Mouse (Mus musculus) layer of hippocampus, adult 2 months (tissue): Measurements from ENCODE around the gene Ccser2. TPM values are rescaled to one million over a fixed set of nuclear protein-coding genes. Genes with fewer than 3 reads are reported as not detected.

ENCODE experiments used
- DNase-seq, 2 experiments: peaks; one replicate each; pipeline ENCODE4 v3.0.0; 2022; ENCODE audit warnings: low spot score in 2 of 2
- H3K27ac ChIP-seq: fragments of 200-600 bp; 2 replicates; pipeline ENCODE4 v1.8.1; 2022
- H3K4me3 ChIP-seq: fragments of 200-600 bp; 2 replicates; pipeline ENCODE4 v1.8.1; 2022; ENCODE audit warnings: mild to moderate bottlenecking
- CTCF ChIP-seq: fragments of 200-600 bp; conservative IDR thresholded peaks from 2 replicates; pipeline ENCODE4 v1.8.1; 2022; ENCODE audit warnings: antibody characterized with exemption, mild to moderate bottlenecking, moderate library complexity
- total RNA-seq, 2 experiments: library from RNA; stranded (reverse); gene quantifications; 2 replicates each; pipeline ENCODE4 v1.2.3; 2021

Gene Ccser2
- total RNA-seq, 2 experiments from 2014 or later, result 78.3 to 88.0 TPM

DNA sequence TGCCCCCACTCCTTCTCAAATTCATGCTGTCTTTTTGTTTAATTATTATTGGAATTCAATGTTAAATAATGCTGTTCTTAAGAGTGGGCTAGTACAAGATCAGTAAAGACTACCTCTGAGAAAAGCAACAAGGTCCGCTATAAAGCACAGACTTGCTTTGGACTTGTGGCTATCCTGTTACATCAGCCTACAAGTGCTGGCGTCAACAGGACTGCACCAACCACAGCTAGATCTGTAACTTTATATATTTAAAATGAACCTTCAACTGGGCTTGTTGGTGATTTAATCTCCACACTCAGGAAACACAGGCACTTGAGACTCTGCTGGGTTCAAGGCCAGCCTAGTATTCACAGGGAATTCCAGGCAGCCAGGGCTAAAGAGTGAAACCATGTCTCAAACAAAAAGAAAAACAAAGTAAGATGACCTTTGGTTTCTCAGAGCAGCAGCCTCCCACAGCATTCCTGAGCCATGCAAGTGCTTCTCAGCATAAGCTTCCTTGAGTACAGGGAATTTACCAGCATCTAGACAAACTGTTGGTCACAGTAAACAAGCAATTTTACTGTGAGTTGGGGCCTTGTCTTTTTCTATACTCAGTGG lies 75.7 kb downstream of the Ccser2 start:
- Histone ChIP-seq H3K4me3 (no peak overlapping the region), H3K27ac (no peak overlapping the region; the same call in 1 of the 2 replicates)
- DNase-seq, result no peak
- no peak for TF ChIP-seq CTCF

DNA sequence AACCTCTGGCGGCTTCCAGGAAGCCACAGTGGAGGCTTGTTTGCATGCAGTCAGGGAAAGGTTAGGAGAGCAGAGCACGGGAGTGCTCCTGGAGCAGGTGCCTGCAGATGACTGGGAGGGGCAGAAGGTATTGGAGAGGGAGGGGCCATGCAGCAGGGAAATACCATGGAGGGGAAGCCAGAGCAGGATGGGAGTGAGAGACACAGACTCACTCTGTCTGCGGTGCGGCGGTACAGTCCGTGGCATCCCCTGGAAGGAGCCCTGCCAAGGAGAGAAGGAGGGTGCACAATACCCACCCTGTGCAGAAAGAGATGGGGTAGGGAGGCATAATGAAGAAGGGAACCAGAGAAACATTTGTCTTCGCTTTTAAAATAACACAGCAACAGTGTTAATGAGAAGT lies 78.4 kb downstream of the Ccser2 start:
- no peak overlapping the region for H3K4me3 ChIP-seq
- H3K27ac ChIP-seq, result no peak overlapping the region
- no peak for DNase-seq
- TF ChIP-seq CTCF, result no peak

DNA sequence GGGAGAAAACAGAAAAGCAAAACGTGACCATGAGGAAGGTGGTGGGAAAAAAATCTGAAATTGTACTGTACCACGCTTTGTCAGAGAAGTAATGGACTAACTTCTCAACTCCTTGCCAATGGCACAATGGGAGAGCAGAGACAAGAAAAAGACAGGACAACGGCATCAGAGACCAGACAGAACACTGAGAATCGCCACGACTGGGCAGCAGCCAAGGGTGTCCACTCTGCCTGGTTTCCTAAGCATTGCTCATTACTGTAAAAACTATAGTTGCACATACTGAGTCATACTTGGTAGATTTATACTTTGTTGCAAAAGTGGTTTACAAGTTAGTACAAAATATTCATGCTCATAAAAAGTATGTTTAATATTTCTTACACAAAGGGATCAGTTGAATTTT lies 82.9 kb downstream of the Ccser2 start:
- no peak for TF ChIP-seq CTCF
- Histone ChIP-seq H3K27ac (no peak overlapping the region), H3K4me3 (no peak overlapping the region)
- DNase-seq, result no peak

DNA sequence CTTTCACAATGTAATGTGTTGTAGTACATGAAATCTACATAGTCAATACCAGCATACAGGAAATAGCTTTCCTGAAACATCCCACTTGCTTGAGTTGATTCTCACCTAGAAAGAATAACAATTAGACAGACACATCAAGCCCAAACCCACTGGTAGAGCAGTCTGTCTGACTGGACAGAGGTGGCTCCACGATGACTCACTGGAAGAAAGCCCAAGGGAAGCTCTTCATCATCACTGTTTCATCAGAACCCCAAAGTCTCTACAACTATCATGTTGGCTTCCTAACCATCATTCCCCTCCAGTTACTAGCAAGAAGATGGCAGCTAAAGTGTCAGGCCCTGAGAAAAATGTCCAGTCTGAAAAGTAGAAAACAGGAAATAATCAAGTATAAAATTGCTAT lies 83.5 kb downstream of the Ccser2 start:
- Histone ChIP-seq H3K27ac (no peak overlapping the region), H3K4me3 (no peak overlapping the region)
- no peak for DNase-seq
- no peak for TF ChIP-seq CTCF

DNA sequence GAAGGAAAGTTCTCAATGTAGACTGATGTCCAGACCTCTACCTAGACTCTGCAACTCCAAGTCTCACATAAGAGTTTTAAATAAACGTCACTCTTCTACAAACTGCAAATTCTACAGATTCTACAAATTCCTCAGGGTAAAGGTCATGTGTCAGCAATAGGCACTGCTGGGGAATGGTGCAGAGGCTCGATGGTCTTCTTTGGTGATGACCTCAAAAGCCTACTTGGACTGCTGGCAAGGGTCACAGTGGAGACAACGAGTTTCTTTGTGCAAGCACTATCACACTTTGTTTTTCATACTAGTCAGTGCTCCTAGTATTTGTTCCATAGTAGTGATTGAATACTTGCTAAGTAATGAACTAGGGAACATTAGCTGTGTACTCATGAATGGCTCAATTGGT lies 85.0 kb downstream of the Ccser2 start:
- no peak for TF ChIP-seq CTCF
- H3K27ac ChIP-seq, result no peak overlapping the region
- no peak overlapping the region for H3K4me3 ChIP-seq
- DNase-seq, result no peak

DNA sequence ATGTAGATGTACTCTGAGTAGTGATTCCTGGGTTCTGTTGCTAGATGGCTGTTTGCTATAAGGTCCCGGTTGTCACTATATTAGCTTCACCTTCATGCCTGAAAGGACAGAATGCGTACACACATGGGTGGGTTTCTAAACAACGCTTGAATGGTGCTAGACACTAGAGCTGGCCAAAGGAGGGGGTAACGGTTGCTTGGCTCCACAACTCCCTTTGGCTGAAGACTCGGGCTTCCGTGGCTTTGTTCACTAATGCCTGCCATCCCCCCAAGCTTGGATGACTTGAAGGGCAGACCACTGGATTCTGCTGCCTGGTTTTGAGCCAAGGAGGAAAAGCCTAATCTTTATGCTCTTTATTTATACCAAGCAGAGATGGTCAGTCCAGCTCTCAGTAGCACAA lies 98.3 kb downstream of the Ccser2 start:
- no peak for TF ChIP-seq CTCF
- Histone ChIP-seq H3K27ac (no peak overlapping the region), H3K4me3 (no peak overlapping the region)
- DNase-seq, result no peak

DNA sequence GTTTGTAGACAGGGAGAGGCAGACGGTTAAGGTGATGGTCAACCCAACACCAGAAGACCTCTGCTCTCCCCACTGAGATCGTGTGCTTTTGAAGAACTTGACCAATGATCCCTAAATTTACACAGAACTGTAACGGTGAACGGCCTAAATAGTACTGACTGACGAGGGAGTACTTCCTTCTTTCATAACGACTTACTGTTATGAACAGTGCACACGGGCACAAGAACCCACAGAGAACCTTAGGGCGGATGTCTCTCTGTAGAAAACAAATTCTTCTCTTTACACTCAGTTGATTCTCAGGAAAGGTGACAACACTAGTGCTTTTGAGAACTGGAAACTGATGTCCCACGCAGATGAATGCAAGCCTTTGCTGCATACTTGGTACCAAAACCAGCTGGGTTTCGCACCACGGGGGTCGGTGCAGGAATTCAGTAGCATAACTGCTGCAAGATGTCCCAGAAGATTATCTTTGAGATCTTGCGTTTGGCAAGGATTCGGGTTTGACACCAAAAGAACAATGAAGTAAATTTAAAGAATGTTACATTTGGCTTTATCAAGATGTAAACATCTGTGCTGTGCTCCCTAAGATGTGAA lies 99.7 kb downstream of the Ccser2 start:
- DNase-seq, result no peak
- TF ChIP-seq CTCF, result no peak
- Histone ChIP-seq H3K4me3 (no peak overlapping the region), H3K27ac (no peak overlapping the region)

DNA sequence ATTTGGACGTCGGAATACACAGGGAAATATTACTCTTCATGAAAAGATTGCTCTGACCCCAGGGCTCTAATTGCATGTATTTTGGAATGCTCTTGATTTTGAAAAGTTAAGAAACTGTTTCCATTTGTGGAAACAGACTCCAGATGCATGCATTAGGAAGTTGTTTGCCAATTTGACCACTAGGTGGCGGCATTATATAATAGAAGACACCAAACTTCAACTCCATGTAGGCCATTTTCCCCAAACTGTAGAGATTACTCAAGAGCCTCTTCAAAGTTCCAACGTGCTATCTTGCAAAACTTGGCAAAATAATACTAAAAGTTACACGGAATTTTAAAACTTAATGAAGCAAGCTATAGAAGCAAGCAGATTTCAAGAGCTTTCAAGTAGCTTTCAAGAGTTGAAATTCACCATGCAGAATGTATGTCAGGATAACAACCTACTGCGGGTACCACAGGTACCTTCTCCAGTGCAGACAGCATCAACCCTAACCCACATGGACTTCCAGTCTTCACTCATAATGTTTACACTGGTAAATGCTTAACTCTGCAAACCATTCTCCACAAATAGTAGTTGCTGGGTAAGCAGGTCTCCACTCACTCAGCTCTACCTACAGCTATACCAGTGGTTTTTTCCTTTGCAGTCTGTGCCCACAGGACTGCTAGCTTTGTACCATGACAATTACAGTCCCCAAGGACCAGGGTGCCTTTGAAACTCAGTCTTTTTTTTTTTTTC lies 101.4 kb downstream of the Ccser2 start:
- DNase-seq, result peak; percentile 57 to 80
- no peak overlapping the region for H3K27ac ChIP-seq
- H3K4me3 ChIP-seq, result no peak overlapping the region
- peak; percentile 91 for TF ChIP-seq CTCF

DNA sequence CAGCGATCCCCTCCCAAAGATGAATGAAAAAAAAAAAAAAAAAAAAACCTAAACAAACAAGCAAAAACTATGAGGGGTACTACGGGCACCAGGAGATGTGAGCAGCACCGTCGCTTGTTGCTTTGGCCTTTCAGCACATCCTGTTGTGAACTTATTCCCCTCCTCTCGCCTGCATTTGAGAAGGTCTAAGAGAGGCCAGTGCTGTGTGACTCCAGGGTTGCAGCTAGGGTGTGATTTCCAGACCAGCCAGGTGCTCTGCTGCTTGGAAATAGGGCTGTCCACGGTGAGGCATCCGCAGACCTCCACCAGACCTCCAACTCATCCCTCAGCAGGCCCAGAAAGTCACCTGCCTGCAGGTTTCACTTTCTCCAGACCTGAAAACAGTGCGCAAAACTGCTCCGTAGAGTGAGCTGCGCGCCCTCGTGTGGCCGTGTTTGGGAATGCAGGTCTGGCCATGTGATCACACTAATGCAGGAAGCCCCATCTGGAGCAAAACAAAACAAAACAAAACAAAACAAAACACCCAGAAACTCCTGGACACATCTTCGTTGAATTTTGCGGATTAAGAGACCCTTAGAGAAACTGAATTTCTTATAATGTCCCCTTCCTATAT lies 104.6 kb downstream of the Ccser2 start:
- peak; percentile 69 to 94 for DNase-seq
- peak; percentile 89 for TF ChIP-seq CTCF
- Histone ChIP-seq H3K27ac (no peak overlapping the region), H3K4me3 (peak overlapping the region; percentile 44)

DNA sequence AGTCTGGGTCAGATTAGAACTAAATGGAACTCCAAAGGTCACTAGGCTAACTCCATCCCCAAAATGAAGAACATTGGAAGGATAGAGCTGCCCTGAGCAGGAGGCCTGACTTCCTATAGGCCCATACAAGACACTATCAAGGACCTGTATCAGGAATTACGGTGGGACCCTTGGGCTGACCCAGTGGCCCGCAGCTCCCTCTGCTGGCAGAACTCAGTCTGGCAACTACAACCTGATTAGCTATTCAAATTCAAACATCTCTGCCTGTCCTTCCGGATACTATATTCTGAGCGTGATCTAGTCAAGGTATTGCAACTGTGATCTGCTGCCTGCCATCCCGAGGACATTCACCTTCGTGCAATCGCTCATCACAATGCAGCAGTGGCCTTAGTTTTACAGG lies 106.2 kb downstream of the Ccser2 start:
- H3K4me3 ChIP-seq, result no peak overlapping the region
- peak in 1 of 2 experiments; percentile 67 for DNase-seq
- TF ChIP-seq CTCF, result peak; percentile 88
- H3K27ac ChIP-seq, result no peak overlapping the region

DNA sequence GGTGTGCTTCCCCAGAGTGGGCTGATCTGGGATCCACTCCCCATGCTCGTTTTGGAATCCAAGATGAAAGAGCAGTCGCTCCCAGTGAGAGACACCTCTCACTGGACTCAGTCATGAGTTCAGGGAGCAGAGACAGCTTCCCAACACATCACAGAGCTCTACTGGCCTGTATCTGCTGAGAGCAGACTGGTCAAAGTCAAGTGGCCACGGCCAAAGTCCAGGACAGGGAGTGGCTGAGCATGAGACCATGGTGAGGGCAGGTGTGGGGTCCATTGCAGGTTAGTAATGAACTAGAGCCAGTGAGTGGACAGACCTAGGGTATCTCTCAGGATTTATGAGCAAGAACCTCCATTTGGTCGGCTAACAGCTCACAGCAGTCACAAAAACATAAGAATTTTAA lies 109.6 kb downstream of the Ccser2 start:
- TF ChIP-seq CTCF, result no peak
- Histone ChIP-seq H3K27ac (no peak overlapping the region), H3K4me3 (no peak overlapping the region)
- no peak for DNase-seq

DNA sequence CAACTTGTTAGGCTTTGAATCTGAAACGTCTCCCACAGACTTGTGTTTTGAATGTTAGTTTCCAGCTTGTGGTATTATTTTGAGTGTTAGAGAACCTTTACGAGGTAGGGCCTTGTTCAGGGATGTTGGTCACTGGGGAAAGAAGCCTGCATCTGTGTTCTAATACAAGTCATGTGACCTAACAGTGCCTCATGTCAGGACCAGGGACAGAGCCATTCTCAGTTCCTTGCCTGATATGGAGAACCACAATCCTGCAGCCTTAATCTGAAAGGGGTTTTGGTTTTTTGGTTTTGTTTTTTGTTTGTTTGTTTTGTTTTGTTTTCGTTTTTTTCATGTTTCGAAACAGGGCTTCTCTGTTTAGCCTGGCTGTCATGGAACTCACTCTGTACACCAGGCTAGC lies 115.6 kb downstream of the Ccser2 start:
- H3K4me3 ChIP-seq, result no peak overlapping the region
- DNase-seq, result no peak
- H3K27ac ChIP-seq, result no peak overlapping the region
- no peak for TF ChIP-seq CTCF

DNA sequence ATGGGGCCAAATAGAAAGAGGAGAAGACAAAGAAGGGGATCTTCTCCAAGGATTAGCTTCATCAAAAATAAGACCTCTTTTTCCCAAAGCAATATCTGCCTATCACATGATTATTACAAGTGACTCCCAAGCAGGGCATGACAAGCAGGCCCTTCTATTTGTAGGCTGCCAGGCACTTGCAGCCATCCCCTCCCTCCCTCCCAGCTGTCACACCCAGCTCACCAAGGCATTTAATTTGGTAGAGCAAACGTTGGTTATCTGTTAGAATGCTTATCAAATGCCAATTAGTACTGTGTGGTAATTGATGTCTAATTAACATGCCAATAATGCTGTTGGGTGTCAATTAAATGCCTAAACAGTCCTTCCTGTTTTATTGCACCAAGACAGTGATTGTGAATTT lies 119.7 kb downstream of the Ccser2 start:
- no peak for DNase-seq
- TF ChIP-seq CTCF, result no peak
- no peak overlapping the region for H3K27ac ChIP-seq
- no peak overlapping the region for H3K4me3 ChIP-seq

Other genes starting within 250 kb of the Ccser2 start
- gene Rgr, start 80.2 kb upstream of the Ccser2 start, total RNA-seq, result not detected
- gene Lrit1, start 86.1 kb upstream of the Ccser2 start, total RNA-seq, result not detected
- gene Lrit2, start 99.2 kb upstream of the Ccser2 start, total RNA-seq, result not detected
- gene Cdhr1, start 129.6 kb upstream of the Ccser2 start, total RNA-seq, result 10 to 100 TPM in 1 of 2 experiments, 1 to 10 TPM in 1; 8.5 to 10.1 TPM
- 1 to 10 TPM in 1 of 2 experiments, under 1 TPM in 1; 0.71 to 1.2 TPM for gene 2610528A11Rik, start 145.2 kb upstream of the Ccser2 start, total RNA-seq
- 100 to 1,000 TPM; 412 to 415 TPM for gene Ghitm, start 166.5 kb upstream of the Ccser2 start, total RNA-seq